Mouse (Mus musculus) adipocyte (in vitro differentiated cells): Measurements from ENCODE around the gene Olfr340.
"Not testable (repeated sequence)": the region's sequence is repeated elsewhere in the genome, so short reads cannot be mapped to it uniquely, and the experiment has no call there.

ENCODE experiments used
- DNase-seq: peaks from one replicate; pipeline ENCODE4 v3.0.0-alpha.2; 2016; ENCODE audit warnings: low spot score

The Olfr340 gene

DNA sequence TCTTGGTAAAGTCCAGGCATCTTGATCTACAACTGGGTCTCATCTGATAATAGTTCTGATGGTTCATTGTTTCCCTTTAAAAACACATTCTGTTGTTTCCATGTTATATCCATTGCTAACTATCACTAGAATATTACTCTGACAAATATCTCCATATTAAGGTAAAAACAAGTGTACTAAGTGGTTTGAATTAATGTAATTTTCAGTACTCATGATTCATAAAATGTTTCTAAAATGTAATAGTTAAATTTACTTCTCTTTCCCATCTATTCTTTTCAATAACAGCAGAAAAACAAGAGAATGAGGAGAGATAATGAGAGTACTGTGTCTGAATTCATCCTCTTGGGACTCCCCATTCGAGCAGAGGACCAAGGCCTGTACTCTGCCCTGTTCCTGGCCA lies at the start of gene Olfr340:
Gene Olfr340 (plus strand): TSS at position 301 of the 400 bp plus-strand sequence.
- DNase-seq: no peak

DNA sequence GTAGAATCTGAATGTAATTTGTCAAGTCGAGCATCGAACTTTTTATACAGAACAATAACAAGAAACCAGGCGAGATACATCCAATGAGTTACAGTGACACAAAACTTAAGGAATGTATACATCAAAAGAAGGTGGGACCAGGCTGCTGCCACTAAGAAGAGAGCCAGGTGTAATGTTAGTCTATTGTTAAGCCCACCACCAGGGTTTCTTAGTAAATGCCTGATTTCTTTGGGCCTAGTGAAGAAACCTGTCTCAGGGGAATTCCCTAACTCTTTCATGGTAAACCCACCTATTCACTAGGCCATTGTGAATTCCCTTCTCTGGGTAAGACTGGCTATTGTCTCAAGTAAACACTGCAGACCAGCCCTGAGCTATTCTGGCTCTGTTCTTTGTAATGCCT lies 37.2 kb upstream of the Olfr340 start:
- not testable (repeated sequence) for DNase-seq

DNA sequence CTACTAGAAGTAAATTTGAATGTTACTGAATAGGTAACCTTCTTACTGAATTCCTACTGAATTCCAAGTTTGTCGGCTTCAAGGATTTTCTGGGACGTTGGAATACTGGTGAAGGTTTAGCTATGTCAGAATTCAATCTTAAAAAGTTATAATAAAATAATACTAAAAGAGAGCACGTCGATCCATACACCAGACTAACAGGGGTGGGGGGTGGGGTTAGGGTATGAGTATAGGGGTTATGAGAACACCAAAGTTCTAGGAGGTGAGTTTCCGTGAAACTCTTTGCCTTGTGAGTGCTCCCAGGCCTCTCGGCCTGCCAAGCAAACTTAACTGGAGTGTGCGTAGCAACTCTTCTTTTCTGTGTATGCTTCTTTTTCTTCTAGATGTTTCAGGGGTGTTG lies 36.8 kb upstream of the Olfr340 start:
- DNase-seq: not testable (repeated sequence)

DNA sequence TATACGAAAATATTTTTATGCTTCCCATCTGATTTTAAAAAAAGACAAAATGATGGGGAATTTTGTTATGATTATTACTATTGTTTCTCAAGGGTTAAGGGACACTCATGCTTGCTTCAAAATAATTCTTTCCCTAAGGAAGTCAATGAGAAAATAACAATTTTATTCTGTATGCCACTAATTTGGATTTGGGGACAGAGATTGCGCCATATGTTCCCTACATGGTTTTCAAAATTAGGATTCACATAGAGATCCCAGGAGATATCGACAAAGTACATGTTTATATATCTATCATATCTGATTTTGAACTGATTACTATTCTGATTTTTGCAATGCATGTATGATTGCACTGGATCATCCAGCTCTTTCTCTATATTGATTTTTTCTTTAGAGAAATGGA lies 33.7 kb upstream of the Olfr340 start, which contains the start of gene Olfr339:
Gene Olfr339 (plus strand): TSS at position 301 of the 400 bp plus-strand sequence.
- DNase-seq: no peak

DNA sequence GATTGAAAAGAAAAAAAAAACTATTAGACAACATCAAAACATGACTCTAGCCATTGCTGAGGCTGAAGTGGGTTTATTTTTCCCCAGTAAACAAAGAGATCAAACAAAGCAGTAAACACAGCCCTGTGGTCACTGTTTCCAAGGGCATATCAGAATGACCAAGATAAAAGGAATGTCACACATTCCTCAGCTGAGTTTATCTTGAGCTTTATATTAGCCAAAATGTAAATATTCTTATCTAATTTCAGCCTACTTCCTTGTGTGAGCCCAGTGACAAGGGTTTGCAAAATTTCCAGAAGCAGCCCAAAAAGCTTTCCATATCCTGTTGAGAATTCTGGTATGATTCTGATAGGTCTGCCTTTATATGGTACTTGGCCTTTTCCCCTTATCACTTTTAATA lies 21.2 kb downstream of the Olfr340 start:
- DNase-seq: no peak

DNA sequence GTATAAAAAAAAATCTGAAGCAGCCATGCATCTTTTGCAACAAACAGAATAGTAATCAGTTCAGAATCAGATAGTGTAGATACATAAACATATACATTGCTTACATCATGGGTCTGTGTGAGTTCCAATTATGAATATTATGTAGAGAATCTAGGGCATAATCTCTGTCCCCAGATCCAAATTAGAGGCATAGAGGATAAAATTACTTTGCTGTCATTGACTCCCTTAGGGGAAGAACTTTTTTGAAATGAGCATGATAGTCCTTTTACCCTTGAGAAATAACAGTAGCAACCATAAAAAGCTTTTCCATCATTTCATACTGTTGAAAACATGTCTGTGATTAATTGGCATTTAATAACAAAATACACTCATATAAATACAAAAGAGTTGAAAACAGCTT lies 30.0 kb downstream of the Olfr340 start, which contains the start of gene Olfr341:
Gene Olfr341 (minus strand): TSS at position 101 of the 400 bp plus-strand sequence.
- DNase-seq: no peak
